In genomic region chr9:120133755-120134475, GRCm38 (mm10) we compare ENCODE assay signal across 26 mouse cellular contexts. TPM values are rescaled to one million over a fixed set of nuclear protein-coding genes. Genes with fewer than 3 reads are reported as not detected.
A peak's percentile ranks its signal among the peaks of the same experiment; 100 is the strongest.
DNase-seq lines count a peak whose midpoint lies in the region; ATAC-seq and TF ChIP-seq lines count a peak whose summit lies in the region.
"Had no signal": no experiment of that assay in that cellular context is flagged by ENCODE, and none has a peak within 500 bp of the region (broad histone marks: within the 10 kb centered on the region; RNA-seq: fewer than 3 reads in every experiment).

No protein-coding gene starts in this region.

- peak overlapping the region; percentile 10; the same call in 1 of the 2 replicates for H3K27ac ChIP-seq in intestine, embryonic 14.5 days (ENCODE audit: low read depth)
- H3K27ac ChIP-seq in intestine, postnatal 0 days (ENCODE audit: low read depth, low read length), result no peak overlapping the region
- H3K27ac ChIP-seq in midbrain, embryonic 11.5 days (ENCODE audit: low read depth, low read length), result no peak overlapping the region
- no peak overlapping the region for H3K27ac ChIP-seq in midbrain, embryonic 10.5 days (replicated peaks)
- no peak overlapping the region for H3K27ac ChIP-seq in cortical plate, adult 2 months (ENCODE audit: insufficient read depth, low read length)
- H3K27ac ChIP-seq: embryonic facial prominence, embryonic 12.5 days; hindbrain, embryonic 12.5 days; kidney, postnatal 0 days; neural tube, embryonic 12.5 days had no signal

- no peak for DNase-seq in intestine, embryonic 14.5 days (ENCODE audit: low spot score)
- DNase-seq in midbrain, embryonic 11.5 days (ENCODE audit: low spot score, missing footprints), result peak; percentile 77
- DNase-seq in midbrain, embryonic 10.5 days (ENCODE audit: low spot score), result no peak
- DNase-seq in thymus, postnatal 10 days (ENCODE audit: low spot score in 2 of 2), result no peak
- no peak for DNase-seq in layer of hippocampus, adult 9-11 months
- DNase-seq: adrenal gland, postnatal 25 days; cerebellum, adult 18-20 months; forebrain, postnatal 0 days; heart, postnatal 14 days; layer of hippocampus, postnatal 36 days; lung, postnatal 14 days; right cerebral cortex, postnatal 4 days; thymus, postnatal 25 days had no signal

- 52% methylated on average over 6 of the region's 6 CpGs for WGBS in intestine, embryonic 14.5 days
- 44% methylated on average over 6 of the region's 6 CpGs for WGBS in intestine, postnatal 0 days
- 66% methylated on average over 6 of the region's 6 CpGs for WGBS in midbrain, embryonic 11.5 days
- 69% methylated on average over 6 of the region's 6 CpGs for WGBS in midbrain, embryonic 10.5 days

- H3K9me3 ChIP-seq in intestine, embryonic 14.5 days (ENCODE audit: control insufficient read depth, low read length), result no peaks in the 10 kb centered on the region
- H3K9me3 ChIP-seq in intestine, postnatal 0 days (ENCODE audit: control insufficient read depth), result no peaks in the 10 kb centered on the region
- H3K9me3 ChIP-seq in midbrain, embryonic 11.5 days (ENCODE audit: control insufficient read depth, low read length), result no peaks in the 10 kb centered on the region
- no peaks in the 10 kb centered on the region for H3K9me3 ChIP-seq in midbrain, embryonic 10.5 days (replicated peaks)
- H3K9me3 ChIP-seq: embryonic facial prominence, embryonic 12.5 days; hindbrain, embryonic 12.5 days; liver, embryonic 15.5 days; neural tube, embryonic 12.5 days had no signal

- H3K9ac ChIP-seq in intestine, embryonic 14.5 days (ENCODE audit: low read length), result no peak overlapping the region
- no peak overlapping the region for H3K9ac ChIP-seq in intestine, postnatal 0 days (ENCODE audit: low read depth, low read length)
- H3K9ac ChIP-seq in midbrain, embryonic 11.5 days (ENCODE audit: low read length), result no peak overlapping the region
- H3K9ac ChIP-seq: embryonic facial prominence, embryonic 12.5 days; forebrain, postnatal 0 days; hindbrain, embryonic 12.5 days; liver, embryonic 15.5 days; neural tube, embryonic 12.5 days had no signal

- no peak overlapping the region for H3K4me2 ChIP-seq in intestine, embryonic 14.5 days (ENCODE audit: low read length)
- H3K4me2 ChIP-seq in intestine, postnatal 0 days (replicated peaks; ENCODE audit: low read depth), result no peak overlapping the region
- H3K4me2 ChIP-seq in midbrain, embryonic 11.5 days, result no peak overlapping the region
- H3K4me2 ChIP-seq: embryonic facial prominence, embryonic 12.5 days; heart, embryonic 11.5 days; hindbrain, embryonic 12.5 days; liver, embryonic 15.5 days; neural tube, embryonic 12.5 days had no signal

- TF ChIP-seq CTCF in intestine, postnatal 0 days (IDR thresholded peaks at IDR 0.05; ENCODE audit: low read depth), result no peak
- no peak for TF ChIP-seq CTCF in cortical plate, adult 2 months (IDR thresholded peaks at IDR 0.05; ENCODE audit: extremely low read depth, insufficient read depth, low read length)

- H3K27me3 ChIP-seq in intestine, embryonic 14.5 days (replicated peaks; ENCODE audit: control insufficient read depth, insufficient read depth, low read length), result no peaks in the 10 kb centered on the region
- H3K27me3 ChIP-seq in intestine, postnatal 0 days (replicated peaks; ENCODE audit: control insufficient read depth, insufficient read depth, low read length), result no peaks in the 10 kb centered on the region
- no peaks in the 10 kb centered on the region for H3K27me3 ChIP-seq in midbrain, embryonic 11.5 days (ENCODE audit: control insufficient read depth, insufficient read depth, low read length)
- no peaks in the 10 kb centered on the region for H3K27me3 ChIP-seq in midbrain, embryonic 10.5 days (ENCODE audit: low read depth, poor library complexity, severe bottlenecking)
- H3K27me3 ChIP-seq: embryonic facial prominence, embryonic 12.5 days; hindbrain, embryonic 12.5 days; liver, embryonic 15.5 days; neural tube, embryonic 12.5 days had no signal

- TF ChIP-seq POLR2A in cortical plate, adult 2 months (IDR thresholded peaks at IDR 0.05; ENCODE audit: extremely low read depth, insufficient read depth, low read length), result 0 out of 2 replicates have a peak, but pooled peaks have one; percentile 17

- 0 out of 2 replicates have a peak, but pooled peaks have one; percentile 2 for ATAC-seq in intestine, embryonic 14.5 days (replicated peaks; ENCODE audit: low FRiP score, low TSS enrichment, low read depth)
- no peak for ATAC-seq in intestine, postnatal 0 days
- no peak for ATAC-seq in midbrain, embryonic 11.5 days (ENCODE audit: low FRiP score)
- peak; percentile 7; the same call in 1 of the 2 replicates for ATAC-seq in megakaryocyte-erythroid progenitor cell, adult 5-6 weeks (replicated peaks; ENCODE audit: low FRiP score, low TSS enrichment, poor library complexity, severe bottlenecking)
- ATAC-seq: forebrain, postnatal 0 days had no signal

- H3K36me3 ChIP-seq in intestine, embryonic 14.5 days (ENCODE audit: control insufficient read depth, insufficient read depth, low read length), result peaks cover 41% of the 10 kb centered on the region
- H3K36me3 ChIP-seq in intestine, postnatal 0 days (ENCODE audit: control insufficient read depth, insufficient read depth), result peaks cover 37% of the 10 kb centered on the region
- H3K36me3 ChIP-seq in midbrain, embryonic 11.5 days (ENCODE audit: control insufficient read depth, insufficient read depth, low read length), result peaks cover 17% of the 10 kb centered on the region
- peaks cover 43% of the 10 kb centered on the region for H3K36me3 ChIP-seq in midbrain, embryonic 10.5 days

- no peak overlapping the region for H3K4me3 ChIP-seq in intestine, embryonic 14.5 days (ENCODE audit: low read depth, low read length)
- no peak overlapping the region for H3K4me3 ChIP-seq in intestine, postnatal 0 days (ENCODE audit: low read depth, low read length)
- no peak overlapping the region for H3K4me3 ChIP-seq in midbrain, embryonic 11.5 days (ENCODE audit: low read depth, low read length)
- no peak overlapping the region for H3K4me3 ChIP-seq in midbrain, embryonic 10.5 days
- no peak overlapping the region for H3K4me3 ChIP-seq in cortical plate, adult 2 months (ENCODE audit: insufficient read depth, low read length)
- H3K4me3 ChIP-seq: embryonic facial prominence, embryonic 12.5 days; hindbrain, embryonic 12.5 days; liver, embryonic 15.5 days; neural tube, embryonic 12.5 days had no signal

- peaks cover 8% of the 10 kb centered on the region; the same call in 1 of the 2 replicates for H3K4me1 ChIP-seq in intestine, embryonic 14.5 days (replicated peaks; ENCODE audit: control insufficient read depth, insufficient read depth, low read length)
- no peaks in the 10 kb centered on the region for H3K4me1 ChIP-seq in intestine, postnatal 0 days (replicated peaks; ENCODE audit: control insufficient read depth, insufficient read depth, low read length)
- H3K4me1 ChIP-seq in midbrain, embryonic 11.5 days (ENCODE audit: control insufficient read depth, insufficient read depth, low read length), result peaks cover 5% of the 10 kb centered on the region; the same call in 1 of the 2 replicates
- H3K4me1 ChIP-seq in midbrain, embryonic 10.5 days, result peaks cover 10% of the 10 kb centered on the region
- H3K4me1 ChIP-seq in cortical plate, adult 2 months (ENCODE audit: control insufficient read depth, insufficient read depth, low read length), result peaks cover 3% of the 10 kb centered on the region

RNA-seq across cellular contexts. Expression of gene Rpsa, which starts 6.4 kb away (rescaled TPM):
- 2,190 and 2,220 TPM in 2 replicates for polyA plus RNA-seq in intestine, embryonic 14.5 days (2014; fragmentation: Nextera tagmentation; extraction: Ambion mirVana)
- 654 and 675 TPM in 2 replicates for polyA plus RNA-seq in intestine, postnatal 0 days (2015; fragmentation: Nextera tagmentation; extraction: Ambion mirVana)
- 1,378 and 1,482 TPM in 2 replicates for polyA plus RNA-seq in midbrain, embryonic 11.5 days (2014; fragmentation: Nextera tagmentation; extraction: Ambion mirVana)
- polyA plus RNA-seq in midbrain, embryonic 10.5 days (2016; fragmentation: Nextera tagmentation; extraction: Ambion mirVana), result 1,349 and 1,575 TPM in 2 replicates
- 945 and 968 TPM in 2 replicates for polyA plus RNA-seq in cortical plate, adult 2 months (2012; rRNA removed)
- total RNA-seq in megakaryocyte-erythroid progenitor cell, adult 5-6 weeks (2014; fragmentation: Nextera tagmentation), result 3,355 and 3,656 TPM in 2 replicates
- total RNA-seq in megakaryocyte-erythroid progenitor cell, adult 5-6 weeks (2017), result 5,426 and 6,681 TPM in 2 replicates

RNA-seq across cellular contexts. Expression of gene Mobp, which starts 15.6 kb away (rescaled TPM):
- polyA plus RNA-seq in intestine, embryonic 14.5 days (2014; fragmentation: Nextera tagmentation; extraction: Ambion mirVana), result not detected in 2 replicates
- polyA plus RNA-seq in intestine, postnatal 0 days (2015; fragmentation: Nextera tagmentation; extraction: Ambion mirVana), result 0.05 TPM in 1 of 2 replicates, not detected in the other
- polyA plus RNA-seq in midbrain, embryonic 11.5 days (2014; fragmentation: Nextera tagmentation; extraction: Ambion mirVana), result 0.26 and 0.82 TPM in 2 replicates
- 0.22 and 0.73 TPM in 2 replicates for polyA plus RNA-seq in midbrain, embryonic 10.5 days (2016; fragmentation: Nextera tagmentation; extraction: Ambion mirVana)
- polyA plus RNA-seq in cortical plate, adult 2 months (2012; rRNA removed), result 1,050 and 1,403 TPM in 2 replicates
- total RNA-seq in megakaryocyte-erythroid progenitor cell, adult 5-6 weeks (2014; fragmentation: Nextera tagmentation), result not detected in 2 replicates
- total RNA-seq in megakaryocyte-erythroid progenitor cell, adult 5-6 weeks (2017), result not detected in 2 replicates
- total RNA-seq: forebrain, postnatal 0 days; heart, postnatal 14 days had no signal
- polyA plus RNA-seq: C2C12; heart, embryonic 11.5 days; hindbrain, embryonic 12.5 days; liver, embryonic 15.5 days had no signal

RNA-seq across cellular contexts. Expression of gene Slc25a38, which starts 23.7 kb away (rescaled TPM):
- 25.8 and 28.1 TPM in 2 replicates for polyA plus RNA-seq in intestine, embryonic 14.5 days (2014; fragmentation: Nextera tagmentation; extraction: Ambion mirVana)
- 15.8 and 16.1 TPM in 2 replicates for polyA plus RNA-seq in intestine, postnatal 0 days (2015; fragmentation: Nextera tagmentation; extraction: Ambion mirVana)
- polyA plus RNA-seq in midbrain, embryonic 11.5 days (2014; fragmentation: Nextera tagmentation; extraction: Ambion mirVana), result 33.9 and 36.7 TPM in 2 replicates
- 40.4 and 42.1 TPM in 2 replicates for polyA plus RNA-seq in midbrain, embryonic 10.5 days (2016; fragmentation: Nextera tagmentation; extraction: Ambion mirVana)
- 22.8 and 23.3 TPM in 2 replicates for polyA plus RNA-seq in cortical plate, adult 2 months (2012; rRNA removed)
- 80.7 and 95.7 TPM in 2 replicates for total RNA-seq in megakaryocyte-erythroid progenitor cell, adult 5-6 weeks (2014; fragmentation: Nextera tagmentation)
- 57.5 and 88.7 TPM in 2 replicates for total RNA-seq in megakaryocyte-erythroid progenitor cell, adult 5-6 weeks (2017)

RNA-seq across cellular contexts. Expression of gene Ccr8, which starts 42.0 kb away (rescaled TPM):
- polyA plus RNA-seq in intestine, embryonic 14.5 days (2014; fragmentation: Nextera tagmentation; extraction: Ambion mirVana), result 0.26 and 0.41 TPM in 2 replicates
- 0.25 and 0.42 TPM in 2 replicates for polyA plus RNA-seq in intestine, postnatal 0 days (2015; fragmentation: Nextera tagmentation; extraction: Ambion mirVana)
- not detected in 2 replicates for polyA plus RNA-seq in midbrain, embryonic 11.5 days (2014; fragmentation: Nextera tagmentation; extraction: Ambion mirVana)
- polyA plus RNA-seq in midbrain, embryonic 10.5 days (2016; fragmentation: Nextera tagmentation; extraction: Ambion mirVana), result not detected in 2 replicates
- 0.08 TPM in 1 of 2 replicates, not detected in the other for polyA plus RNA-seq in cortical plate, adult 2 months (2012; rRNA removed)
- total RNA-seq in megakaryocyte-erythroid progenitor cell, adult 5-6 weeks (2014; fragmentation: Nextera tagmentation), result not detected in 2 replicates
- total RNA-seq in megakaryocyte-erythroid progenitor cell, adult 5-6 weeks (2017), result not detected in 2 replicates
- total RNA-seq: adrenal gland, postnatal 25 days; forebrain, postnatal 0 days; layer of hippocampus, adult 18-20 months; layer of hippocampus, postnatal 36 days; left cerebral cortex, postnatal 36 days had no signal
- polyA plus RNA-seq: C2C12; forebrain, postnatal 0 days; gonadal fat pad, adult 2 months; heart, embryonic 11.5 days; hindbrain, embryonic 12.5 days; kidney, postnatal 0 days; neural tube, embryonic 12.5 days had no signal

Comparison
In these comparisons a context has a peak if more than half of its experiments do, and no peak if none do; other contexts are left out.
1. ATAC-seq: peak in intestine, embryonic 14.5 days (single experiment) and megakaryocyte-erythroid progenitor cell, adult 5-6 weeks (single experiment); none in intestine, postnatal 0 days (single experiment) and midbrain, embryonic 11.5 days (single experiment).
2. RNA of gene Mobp, which starts 15.6 kb away (polyA plus RNA-seq): 1,050 to 1,403 TPM in cortical plate, adult 2 months; 0.26 to 0.82 TPM in midbrain, embryonic 11.5 days, 0.22 to 0.73 TPM in midbrain, embryonic 10.5 days, 0.05 TPM in intestine, postnatal 0 days and not detected in intestine, embryonic 14.5 days; every median in the first group is over 100 times any median in the second.